Mouse (Mus musculus): ENCODE measurements around the gene Ubxn10. TPM values are rescaled to one million over a fixed set of nuclear protein-coding genes. Genes with fewer than 3 reads are reported as not detected.

Gene Ubxn10
- polyA plus RNA-seq, 1 experiment from 2014 or later = 1.3 TPM

Other genes with a start within 250 kb of the Ubxn10 start
- gene Vwa5b1, start 101.3 kb downstream of the Ubxn10 start, polyA plus RNA-seq (2015; fragmentation: Nextera tagmentation; extraction: Ambion mirVana) = 0.11 and 0.23 TPM in 2 replicates
- gene Pla2g2c, start 12.4 kb downstream of the Ubxn10 start, polyA plus RNA-seq (2015; fragmentation: Nextera tagmentation; extraction: Ambion mirVana) = 0.13 and 0.16 TPM in 2 replicates
- 2.3 and 2.7 TPM in 2 replicates for gene Pla2g2f, start 20.5 kb upstream of the Ubxn10 start, polyA plus RNA-seq (2015; fragmentation: Nextera tagmentation; extraction: Ambion mirVana)
- gene Pla2g2d, start 38.6 kb upstream of the Ubxn10 start, polyA plus RNA-seq (2015; fragmentation: Nextera tagmentation; extraction: Ambion mirVana) = 0.44 and 0.75 TPM in 2 replicates
- 0.15 and 0.23 TPM in 2 replicates for gene Pla2g5, start 126.3 kb upstream of the Ubxn10 start, polyA plus RNA-seq (2015; fragmentation: Nextera tagmentation; extraction: Ambion mirVana)
- not detected in 2 replicates for gene Gm13030, start 136.8 kb upstream of the Ubxn10 start, polyA plus RNA-seq (2015; fragmentation: Nextera tagmentation; extraction: Ambion mirVana)
- 0.18 TPM in 1 of 2 replicates, not detected in the other for gene Pla2g2e, start 140.8 kb upstream of the Ubxn10 start, polyA plus RNA-seq (2015; fragmentation: Nextera tagmentation; extraction: Ambion mirVana)
- gene Otud3, start 176.8 kb upstream of the Ubxn10 start, polyA plus RNA-seq (2015; fragmentation: Nextera tagmentation; extraction: Ambion mirVana) = 4.4 and 4.6 TPM in 2 replicates
- gene Rnf186, start 229.9 kb upstream of the Ubxn10 start, polyA plus RNA-seq (2015; fragmentation: Nextera tagmentation; extraction: Ambion mirVana) = 106 and 121 TPM in 2 replicates
- gene Tmco4, start 235.7 kb upstream of the Ubxn10 start, polyA plus RNA-seq (2015; fragmentation: Nextera tagmentation; extraction: Ambion mirVana) = 16.3 and 17.1 TPM in 2 replicates

Measured in intestine, embryonic 16.5 days (tissue).